Mouse (Mus musculus): ENCODE results near the gene Gm10282. TPM values are rescaled to one million over a fixed set of nuclear protein-coding genes. Genes with fewer than 3 reads are reported as not detected.

Gm10282 gene
- polyA plus RNA-seq, 1 experiment from 2014 or later, result 41.0 TPM

- H3K4me3 ChIP-seq, result no peak overlapping the region
- no peaks in the 10 kb centered on the region for H3K9me3 ChIP-seq (replicated peaks)
- peaks cover 18% of the 10 kb centered on the region for H3K4me1 ChIP-seq
- H3K36me3 ChIP-seq (ENCODE audit: poor library complexity, severe bottlenecking), result no peaks in the 10 kb centered on the region
- no peak overlapping the region for H3K9ac ChIP-seq
- peaks cover 55% of the 10 kb centered on the region for H3K27me3 ChIP-seq
- no peak overlapping the region for H3K4me2 ChIP-seq
- no peak overlapping the region for H3K27ac ChIP-seq
- 87% methylated on average over 20 of the region's 20 CpGs for WGBS
- ATAC-seq, result no peak
Measured at GRCm38 (mm10) chr8:72321635-72322441, 16.8 kb upstream of the Gm10282 start.

GRCm38 (mm10) chr8:72320803-72321583 lies 15.9 kb upstream of the Gm10282 start:
- Histone ChIP-seq H3K36me3 (ENCODE audit: poor library complexity, severe bottlenecking) (no peaks in the 10 kb centered on the region), H3K9me3 (replicated peaks) (no peaks in the 10 kb centered on the region), H3K27ac (no peak overlapping the region), H3K4me2 (peak overlapping the region; percentile 89; the same call in 1 of the 2 replicates), H3K4me3 (0 out of 2 replicates have a peak overlapping the region, but pooled peaks have one; percentile 54), H3K9ac (0 out of 2 replicates have a peak overlapping the region, but pooled peaks have one; percentile 4), H3K27me3 (peaks cover 55% of the 10 kb centered on the region), H3K4me1 (peaks cover 18% of the 10 kb centered on the region)
- WGBS, result 57% methylated on average over 25 of the region's 25 CpGs
- ATAC-seq, result no peak

GRCm38 (mm10) chr8:72319921-72320802 lies 15.1 kb upstream of the Gm10282 start:
- Histone ChIP-seq H3K4me1 (peaks cover 18% of the 10 kb centered on the region), H3K36me3 (ENCODE audit: poor library complexity, severe bottlenecking) (no peaks in the 10 kb centered on the region), H3K27me3 (peaks cover 55% of the 10 kb centered on the region), H3K4me3 (peak overlapping the region; percentile 54), H3K9me3 (replicated peaks) (no peaks in the 10 kb centered on the region), H3K27ac (no peak overlapping the region), H3K9ac (peak overlapping the region; percentile 45; the same call in 1 of the 2 replicates), H3K4me2 (peak overlapping the region; percentile 89)
- WGBS, result 7% methylated on average over 53 of the region's 55 CpGs
- no peak for ATAC-seq

GRCm38 (mm10) chr8:72319397-72319796 lies 14.3 kb upstream of the Gm10282 start:
- under 1% methylated on average over 40 of the region's 48 CpGs for WGBS
- H3K36me3 ChIP-seq (ENCODE audit: poor library complexity, severe bottlenecking), result no peaks in the 10 kb centered on the region
- peak overlapping the region; percentile 45 for H3K9ac ChIP-seq
- peak overlapping the region; percentile 89 for H3K4me2 ChIP-seq
- no peaks in the 10 kb centered on the region for H3K9me3 ChIP-seq (replicated peaks)
- H3K27ac ChIP-seq, result no peak overlapping the region
- peaks cover 18% of the 10 kb centered on the region for H3K4me1 ChIP-seq
- H3K4me3 ChIP-seq, result peak overlapping the region; percentile 54
- ATAC-seq, result peak; percentile 17
- H3K27me3 ChIP-seq, result peaks cover 55% of the 10 kb centered on the region

- Histone ChIP-seq H3K9me3 (replicated peaks) (no peaks in the 10 kb centered on the region), H3K27me3 (peaks cover 55% of the 10 kb centered on the region), H3K4me1 (peaks cover 18% of the 10 kb centered on the region), H3K4me2 (peak within 1 kb of the TSS; percentile 89), H3K36me3 (ENCODE audit: poor library complexity, severe bottlenecking) (no peaks in the 10 kb centered on the region), H3K4me3 (peak within 1 kb of the TSS; percentile 54), H3K27ac (no peak within 1 kb of the TSS), H3K9ac (peak within 1 kb of the TSS; percentile 45)
- ATAC-seq, result peak; percentile 96
- WGBS, result under 1% methylated on average over 45 of the region's 46 CpGs
Measured at GRCm38 (mm10) chr8:72318801-72319322, 13.8 kb upstream of the Gm10282 start, which contains the start of gene Klf2. Klf2 (plus strand) TSS chr8:72319033.

- no peak overlapping the region for H3K4me3 ChIP-seq
- WGBS, result 42% methylated on average over 5 of the region's 5 CpGs
- H3K9me3 ChIP-seq (replicated peaks), result no peaks in the 10 kb centered on the region
- H3K27me3 ChIP-seq, result peaks cover 48% of the 10 kb centered on the region
- H3K9ac ChIP-seq, result no peak overlapping the region
- H3K4me2 ChIP-seq, result no peak overlapping the region
- no peak overlapping the region for H3K27ac ChIP-seq
- no peaks in the 10 kb centered on the region for H3K36me3 ChIP-seq (ENCODE audit: poor library complexity, severe bottlenecking)
- H3K4me1 ChIP-seq, result peaks cover 18% of the 10 kb centered on the region
- no peak for ATAC-seq
Measured at GRCm38 (mm10) chr8:72317741-72318301, 12.8 kb upstream of the Gm10282 start.

- Histone ChIP-seq H3K9ac (no peak overlapping the region), H3K9me3 (replicated peaks) (no peaks in the 10 kb centered on the region), H3K4me3 (no peak overlapping the region), H3K4me1 (peaks cover 19% of the 10 kb centered on the region), H3K4me2 (no peak overlapping the region), H3K36me3 (ENCODE audit: poor library complexity, severe bottlenecking) (no peaks in the 10 kb centered on the region), H3K27ac (no peak overlapping the region), H3K27me3 (peaks cover 32% of the 10 kb centered on the region)
- WGBS, result 12% methylated on average over 10 of the region's 10 CpGs
- ATAC-seq, result no peak
Measured at GRCm38 (mm10) chr8:72316053-72316695, 11.1 kb upstream of the Gm10282 start.

GRCm38 (mm10) chr8:72312926-72313518 lies 8.0 kb upstream of the Gm10282 start:
- ATAC-seq, result no peak
- Histone ChIP-seq H3K9me3 (replicated peaks) (no peaks in the 10 kb centered on the region), H3K4me2 (no peak overlapping the region), H3K27ac (no peak overlapping the region), H3K36me3 (ENCODE audit: poor library complexity, severe bottlenecking) (no peaks in the 10 kb centered on the region), H3K27me3 (peaks cover 5% of the 10 kb centered on the region; the same call in 1 of the 2 replicates), H3K4me3 (no peak overlapping the region), H3K9ac (no peak overlapping the region), H3K4me1 (peaks cover 10% of the 10 kb centered on the region)
- WGBS, result 80% methylated on average over 3 of the region's 3 CpGs

- H3K36me3 ChIP-seq (ENCODE audit: poor library complexity, severe bottlenecking), result no peaks in the 10 kb centered on the region
- no peaks in the 10 kb centered on the region for H3K9me3 ChIP-seq (replicated peaks)
- no peaks in the 10 kb centered on the region for H3K27me3 ChIP-seq
- no peak overlapping the region for H3K4me3 ChIP-seq
- no peak overlapping the region for H3K9ac ChIP-seq
- H3K4me2 ChIP-seq, result no peak overlapping the region
- 43% methylated on average over 8 of the region's 8 CpGs for WGBS
- ATAC-seq, result peak; percentile 48; the same call in 1 of the 2 replicates
- H3K27ac ChIP-seq, result no peak overlapping the region
- peaks cover 11% of the 10 kb centered on the region for H3K4me1 ChIP-seq
Measured at GRCm38 (mm10) chr8:72310849-72311506, 5.9 kb upstream of the Gm10282 start.

GRCm38 (mm10) chr8:72308276-72308675 lies 3.2 kb upstream of the Gm10282 start:
- Histone ChIP-seq H3K36me3 (ENCODE audit: poor library complexity, severe bottlenecking) (no peaks in the 10 kb centered on the region), H3K4me1 (peaks cover 11% of the 10 kb centered on the region), H3K4me3 (no peak overlapping the region), H3K9ac (no peak overlapping the region), H3K4me2 (no peak overlapping the region), H3K27me3 (no peaks in the 10 kb centered on the region), H3K9me3 (replicated peaks) (no peaks in the 10 kb centered on the region), H3K27ac (no peak overlapping the region)
- ATAC-seq, result no peak
- whole genome bisulfite sequencing, result 29% methylated on average over 6 of the region's 6 CpGs

Data from forebrain, embryonic 13.5 days (tissue).